Mouse (Mus musculus): ENCODE results near the gene Ube2n. TPM values are rescaled to one million over a fixed set of nuclear protein-coding genes. Genes with fewer than 3 reads are reported as not detected.

The Ube2n gene
- 482 and 484 TPM in 2 replicates for polyA plus RNA-seq (2015; fragmentation: Nextera tagmentation; extraction: Ambion mirVana)

DNA sequence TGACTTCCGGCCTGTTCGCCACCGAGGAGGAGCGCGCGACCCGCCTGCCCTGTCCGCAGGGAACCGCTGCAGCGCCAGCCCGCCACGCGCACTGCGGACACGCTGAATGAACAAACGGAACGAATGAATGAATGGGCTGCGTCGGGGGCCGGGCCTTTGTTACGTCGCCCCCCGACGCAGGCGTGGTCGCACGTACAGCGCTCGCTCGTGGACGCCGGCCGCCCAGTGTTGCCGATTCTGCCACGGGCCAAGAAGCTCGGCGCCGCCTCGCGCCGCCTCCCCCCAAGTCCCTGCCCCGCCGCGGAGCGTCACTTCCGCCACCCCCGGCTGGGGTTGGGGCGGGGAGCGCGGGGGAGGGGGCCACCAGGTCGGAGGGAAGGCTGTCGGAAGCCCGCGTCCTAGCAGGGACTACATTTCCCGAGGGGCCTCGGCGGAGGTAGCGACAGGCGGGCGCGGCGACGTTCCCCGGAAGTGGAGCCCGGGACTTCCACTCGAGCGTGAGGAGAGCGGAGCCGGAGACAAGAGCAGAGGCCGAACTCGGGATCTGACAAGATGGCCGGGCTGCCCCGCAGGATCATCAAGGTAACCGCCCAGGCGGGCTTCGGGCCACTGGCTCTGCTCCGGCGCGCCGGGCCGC, at the start of gene Ube2n:
Gene Ube2n, plus strand, starts transcription at position 490 of the 637 bp plus-strand sequence.
- WGBS = under 1% methylated on average over 64 of the region's 81 CpGs
- ATAC-seq = peak; percentile 97

DNA sequence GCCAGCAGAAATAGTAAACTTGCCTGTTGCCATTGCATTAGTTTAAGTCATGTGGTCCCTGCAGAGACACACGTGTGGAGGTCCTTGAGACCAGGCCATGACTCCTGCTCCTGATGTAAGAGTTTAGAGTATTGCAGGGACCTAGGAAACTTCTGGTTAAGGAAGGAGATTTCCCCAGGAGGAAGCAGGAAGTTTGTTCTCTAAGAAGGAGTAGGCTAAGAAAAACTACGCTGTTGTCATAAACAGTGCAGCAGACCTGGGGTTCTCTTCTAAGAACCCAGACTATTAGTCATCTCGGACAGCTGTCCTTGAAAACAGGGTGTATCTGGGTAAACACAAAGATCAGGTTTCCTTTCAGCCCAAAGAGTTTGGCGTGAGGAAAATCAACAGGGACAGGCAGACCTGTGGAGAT, 49.5 kb upstream of the Ube2n start:
- H3K4me2 ChIP-seq = no peak overlapping the region
- no peak overlapping the region for H3K9ac ChIP-seq
- no peak overlapping the region for H3K4me3 ChIP-seq
- no peaks in the 10 kb centered on the region for H3K9me3 ChIP-seq (replicated peaks)
- no peaks in the 10 kb centered on the region for H3K4me1 ChIP-seq
- H3K27ac ChIP-seq = no peak overlapping the region
- 78% methylated on average over 4 of the region's 4 CpGs for WGBS
- no peak for ATAC-seq
- H3K27me3 ChIP-seq = no peaks in the 10 kb centered on the region
- no peaks in the 10 kb centered on the region for H3K36me3 ChIP-seq (ENCODE audit: poor library complexity, severe bottlenecking)

More for the DNA sequence above, at the start of gene Ube2n:
- peaks cover 2% of the 10 kb centered on the region; the same call in 1 of the 2 replicates for H3K9me3 ChIP-seq (replicated peaks)
- no peaks in the 10 kb centered on the region for H3K36me3 ChIP-seq (ENCODE audit: poor library complexity, severe bottlenecking)
- peak within 1 kb of the TSS; percentile 70 for H3K4me2 ChIP-seq
- peak within 1 kb of the TSS; percentile 97 for H3K27ac ChIP-seq
- peak within 1 kb of the TSS; percentile 93 for H3K9ac ChIP-seq
- no peaks in the 10 kb centered on the region for H3K27me3 ChIP-seq
- peak within 1 kb of the TSS; percentile 83 for H3K4me3 ChIP-seq
- peaks cover 24% of the 10 kb centered on the region for H3K4me1 ChIP-seq

DNA sequence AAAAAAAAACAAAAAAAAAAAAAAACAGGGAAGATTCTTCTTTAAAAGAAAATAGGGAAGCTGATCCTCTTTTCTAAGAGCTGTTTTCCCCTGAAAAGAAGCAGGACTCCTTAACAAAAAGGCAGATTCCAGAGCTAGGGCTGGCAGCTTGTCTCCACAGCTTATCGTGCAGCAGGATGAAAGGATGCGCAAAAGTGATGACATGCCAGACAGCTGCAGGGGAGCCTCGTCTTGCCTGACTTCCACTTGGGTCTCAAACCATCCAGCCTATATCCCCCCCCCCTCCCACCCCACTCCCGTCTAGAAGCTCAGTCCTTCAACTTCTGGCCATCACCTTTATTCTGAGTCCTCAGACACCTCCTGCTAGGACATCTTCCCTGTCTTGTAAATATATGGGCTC, 46.1 kb upstream of the Ube2n start:
- no peak overlapping the region for H3K27ac ChIP-seq
- H3K36me3 ChIP-seq (ENCODE audit: poor library complexity, severe bottlenecking) = no peaks in the 10 kb centered on the region
- no peaks in the 10 kb centered on the region for H3K4me1 ChIP-seq
- no peaks in the 10 kb centered on the region for H3K27me3 ChIP-seq
- H3K9ac ChIP-seq = no peak overlapping the region
- no peak overlapping the region for H3K4me3 ChIP-seq
- WGBS = 64% methylated on average over 4 of the region's 4 CpGs
- H3K4me2 ChIP-seq = no peak overlapping the region
- ATAC-seq = no peak
- H3K9me3 ChIP-seq (replicated peaks) = no peaks in the 10 kb centered on the region

DNA sequence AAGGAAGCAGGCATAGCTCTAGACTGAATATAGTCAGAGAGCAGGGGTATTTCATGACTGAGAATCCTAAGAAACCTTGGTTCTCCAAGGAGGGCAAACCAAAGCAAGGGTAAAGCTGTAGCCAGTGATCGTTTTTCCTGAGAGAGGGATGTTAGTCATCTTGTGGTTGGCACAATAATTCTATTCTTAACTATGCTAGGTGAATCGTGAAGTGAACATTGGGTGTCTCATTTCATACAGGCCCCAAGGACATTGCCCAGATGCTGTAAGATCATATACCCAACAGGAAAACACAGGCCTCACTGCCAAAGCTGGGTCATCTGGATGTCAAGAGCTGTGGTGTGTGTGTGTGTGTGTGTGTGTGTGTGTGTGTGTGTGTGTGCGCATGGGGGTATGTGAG, 43.8 kb upstream of the Ube2n start:
- no peak overlapping the region for H3K4me3 ChIP-seq
- no peaks in the 10 kb centered on the region for H3K27me3 ChIP-seq
- no peak overlapping the region for H3K9ac ChIP-seq
- no peaks in the 10 kb centered on the region for H3K36me3 ChIP-seq (ENCODE audit: poor library complexity, severe bottlenecking)
- no peaks in the 10 kb centered on the region for H3K4me1 ChIP-seq
- H3K27ac ChIP-seq = no peak overlapping the region
- no peak for ATAC-seq
- 90% methylated on average over 3 of the region's 3 CpGs for WGBS
- no peaks in the 10 kb centered on the region for H3K9me3 ChIP-seq (replicated peaks)
- H3K4me2 ChIP-seq = no peak overlapping the region

DNA sequence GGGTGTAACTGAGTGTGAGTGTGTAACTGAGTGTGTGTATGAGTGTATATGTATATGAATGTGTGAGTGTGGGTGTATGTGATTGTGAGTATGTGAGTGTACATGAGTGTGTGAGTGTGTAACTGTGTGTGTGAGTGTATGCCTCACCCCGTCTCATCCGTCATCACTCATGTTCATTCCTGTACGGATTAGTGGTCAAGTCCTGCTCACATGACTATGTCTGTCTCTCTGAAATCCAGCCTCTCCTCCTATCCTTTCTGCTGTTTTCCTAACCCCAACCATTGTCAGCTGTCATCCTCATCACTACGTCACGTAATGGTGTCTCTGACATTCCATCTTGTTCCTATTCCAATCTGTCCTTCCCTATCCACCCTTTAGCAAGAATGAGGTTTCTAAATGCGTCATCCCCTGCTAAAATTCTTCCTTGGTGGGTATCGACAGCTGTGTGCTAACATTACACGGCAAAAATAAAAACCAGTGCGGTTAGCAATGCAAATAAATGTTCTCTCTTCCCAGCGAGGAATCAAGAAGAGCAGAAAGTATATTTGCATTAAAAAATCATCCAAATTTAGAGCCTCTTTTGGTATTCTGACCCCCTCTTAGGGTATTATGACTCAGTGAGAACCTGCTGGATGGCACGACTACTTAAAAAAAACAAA, 42.9 kb upstream of the Ube2n start:
- Histone ChIP-seq H3K27me3 (no peaks in the 10 kb centered on the region), H3K9ac (no peak overlapping the region), H3K4me3 (no peak overlapping the region), H3K9me3 (replicated peaks) (no peaks in the 10 kb centered on the region), H3K27ac (no peak overlapping the region), H3K4me2 (no peak overlapping the region), H3K4me1 (no peaks in the 10 kb centered on the region), H3K36me3 (ENCODE audit: poor library complexity, severe bottlenecking) (no peaks in the 10 kb centered on the region)
- ATAC-seq = no peak
- 84% methylated on average over 11 of the region's 11 CpGs for WGBS

DNA sequence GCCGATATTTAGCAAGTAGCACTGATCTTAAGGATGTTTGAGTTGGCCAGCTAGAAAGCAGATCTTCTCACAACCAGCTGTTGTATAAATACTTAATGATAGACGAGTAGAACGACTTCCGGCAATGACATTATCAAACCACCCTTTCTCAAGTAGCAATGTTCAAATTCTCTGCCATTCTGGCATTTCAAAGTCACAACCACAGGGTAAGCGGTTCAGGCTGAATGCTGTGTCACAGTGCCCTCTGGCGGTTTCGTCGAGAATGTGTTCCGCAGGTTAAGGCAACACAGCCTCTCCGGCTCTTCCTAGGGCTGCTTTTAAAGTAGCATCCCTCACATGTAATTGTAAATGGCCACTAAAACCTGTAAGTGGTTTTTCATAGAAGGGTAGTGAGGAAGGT, 39.0 kb upstream of the Ube2n start:
- no peak overlapping the region for H3K4me2 ChIP-seq
- H3K9me3 ChIP-seq (replicated peaks) = no peaks in the 10 kb centered on the region
- no peak overlapping the region for H3K4me3 ChIP-seq
- 13% methylated on average over 10 of the region's 10 CpGs for WGBS
- H3K27ac ChIP-seq = no peak overlapping the region
- H3K9ac ChIP-seq = no peak overlapping the region
- no peaks in the 10 kb centered on the region for H3K27me3 ChIP-seq
- H3K4me1 ChIP-seq = no peaks in the 10 kb centered on the region
- peaks cover 12% of the 10 kb centered on the region for H3K36me3 ChIP-seq (ENCODE audit: poor library complexity, severe bottlenecking)
- peak; percentile 86 for ATAC-seq

DNA sequence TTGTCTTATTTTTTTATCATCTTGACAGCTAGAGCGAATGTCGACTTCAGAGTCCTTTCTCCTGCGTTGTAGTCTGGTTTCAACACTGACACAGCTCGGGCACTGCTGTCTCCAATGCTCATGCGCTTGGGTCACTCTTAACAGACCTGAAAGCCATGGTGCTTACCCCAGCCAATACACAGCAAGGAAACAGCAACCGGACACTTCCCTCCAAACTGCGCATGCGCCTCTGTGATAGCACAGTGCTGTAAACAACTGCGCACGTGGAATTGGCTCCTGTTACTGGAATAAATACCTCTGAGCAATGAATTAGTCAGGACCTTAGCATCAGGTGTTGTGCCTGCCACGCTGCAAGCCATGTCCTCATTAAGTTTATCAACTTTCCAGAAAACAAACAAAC, 37.4 kb upstream of the Ube2n start:
- ATAC-seq = no peak
- Histone ChIP-seq H3K27ac (no peak overlapping the region), H3K9me3 (replicated peaks) (no peaks in the 10 kb centered on the region), H3K4me2 (no peak overlapping the region), H3K9ac (no peak overlapping the region), H3K36me3 (ENCODE audit: poor library complexity, severe bottlenecking) (peaks cover 23% of the 10 kb centered on the region), H3K4me3 (no peak overlapping the region), H3K4me1 (no peaks in the 10 kb centered on the region), H3K27me3 (no peaks in the 10 kb centered on the region)
- 86% methylated on average over 11 of the region's 11 CpGs for WGBS

DNA sequence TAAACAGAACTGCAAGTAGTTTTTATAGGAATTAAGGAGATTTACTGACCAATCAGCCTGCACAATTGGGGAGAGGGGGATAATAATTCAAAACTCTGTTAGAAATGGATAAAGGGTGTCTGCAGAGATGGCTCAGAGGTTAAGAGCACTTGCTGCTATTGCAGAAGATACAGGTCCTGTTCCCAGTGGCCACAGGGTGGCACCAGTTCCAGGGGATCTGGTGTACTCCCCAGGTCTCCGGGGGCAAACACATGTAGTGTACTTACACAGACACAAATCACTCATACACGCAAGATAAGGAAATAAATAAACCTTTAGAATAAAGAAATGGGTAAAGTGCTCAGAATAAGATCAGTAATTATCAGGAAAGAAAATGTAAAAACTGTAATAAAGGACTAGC, 25.3 kb upstream of the Ube2n start:
- no peak for ATAC-seq
- Histone ChIP-seq H3K36me3 (ENCODE audit: poor library complexity, severe bottlenecking) (peaks cover 91% of the 10 kb centered on the region), H3K9me3 (replicated peaks) (no peaks in the 10 kb centered on the region), H3K9ac (no peak overlapping the region), H3K27me3 (no peaks in the 10 kb centered on the region), H3K4me2 (no peak overlapping the region), H3K27ac (no peak overlapping the region), H3K4me3 (no peak overlapping the region), H3K4me1 (no peaks in the 10 kb centered on the region)
- WGBS = 85% methylated on average over 2 of the region's 2 CpGs

DNA sequence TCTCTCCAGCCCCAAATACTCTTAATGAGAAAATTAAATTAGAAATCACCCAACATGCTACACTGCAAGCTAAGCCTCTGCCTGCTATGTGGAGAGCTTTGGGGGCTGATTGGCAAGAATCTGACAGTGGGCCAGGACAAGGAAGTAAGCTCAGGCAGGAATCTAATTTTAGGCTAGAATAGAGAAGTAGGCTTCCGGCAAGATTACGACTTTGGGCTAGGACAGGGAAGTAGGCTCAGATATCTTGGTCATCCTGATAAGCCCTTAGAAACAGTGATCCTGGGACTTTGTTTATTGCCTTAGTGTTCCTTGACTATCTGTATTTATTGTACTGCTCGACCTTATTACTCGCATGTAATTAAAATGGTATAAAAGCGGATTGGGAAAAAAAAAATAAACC, 20.7 kb upstream of the Ube2n start:
- Histone ChIP-seq H3K27ac (no peak overlapping the region), H3K4me3 (no peak overlapping the region), H3K4me2 (no peak overlapping the region), H3K4me1 (no peaks in the 10 kb centered on the region), H3K27me3 (no peaks in the 10 kb centered on the region), H3K36me3 (ENCODE audit: poor library complexity, severe bottlenecking) (peaks cover 79% of the 10 kb centered on the region), H3K9ac (no peak overlapping the region), H3K9me3 (replicated peaks) (no peaks in the 10 kb centered on the region)
- ATAC-seq = no peak
- WGBS = 93% methylated on average over 5 of the region's 5 CpGs

DNA sequence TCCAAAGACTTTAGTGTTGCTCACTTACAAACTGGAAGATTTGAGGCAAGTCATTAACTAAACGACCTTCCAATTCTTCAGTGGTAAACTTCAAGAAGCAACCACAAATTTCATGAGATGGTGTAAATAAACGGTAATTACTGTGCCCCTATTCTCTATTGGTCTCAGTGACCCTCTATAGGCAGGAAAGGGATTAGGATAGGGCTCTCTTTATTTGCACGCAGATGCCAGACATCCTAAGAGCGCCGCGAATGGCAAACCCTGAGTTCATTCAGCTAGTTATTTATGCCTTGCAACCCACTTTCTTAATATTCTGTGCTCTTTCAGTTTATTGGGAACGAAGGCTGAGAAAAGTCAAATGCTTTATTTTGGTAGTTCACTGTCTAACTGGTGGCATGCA, 13.9 kb upstream of the Ube2n start:
- peak overlapping the region; percentile 84 for H3K9ac ChIP-seq
- peak overlapping the region; percentile 72 for H3K4me2 ChIP-seq
- H3K36me3 ChIP-seq (ENCODE audit: poor library complexity, severe bottlenecking) = peaks cover 16% of the 10 kb centered on the region
- no peaks in the 10 kb centered on the region for H3K9me3 ChIP-seq (replicated peaks)
- peak overlapping the region; percentile 89 for H3K4me3 ChIP-seq
- ATAC-seq = no peak; the same call in 1 of the 2 replicates
- 2% methylated on average over 7 of the region's 7 CpGs for WGBS
- peak overlapping the region; percentile 69 for H3K27ac ChIP-seq
- H3K27me3 ChIP-seq = no peaks in the 10 kb centered on the region
- H3K4me1 ChIP-seq = peaks cover 11% of the 10 kb centered on the region

DNA sequence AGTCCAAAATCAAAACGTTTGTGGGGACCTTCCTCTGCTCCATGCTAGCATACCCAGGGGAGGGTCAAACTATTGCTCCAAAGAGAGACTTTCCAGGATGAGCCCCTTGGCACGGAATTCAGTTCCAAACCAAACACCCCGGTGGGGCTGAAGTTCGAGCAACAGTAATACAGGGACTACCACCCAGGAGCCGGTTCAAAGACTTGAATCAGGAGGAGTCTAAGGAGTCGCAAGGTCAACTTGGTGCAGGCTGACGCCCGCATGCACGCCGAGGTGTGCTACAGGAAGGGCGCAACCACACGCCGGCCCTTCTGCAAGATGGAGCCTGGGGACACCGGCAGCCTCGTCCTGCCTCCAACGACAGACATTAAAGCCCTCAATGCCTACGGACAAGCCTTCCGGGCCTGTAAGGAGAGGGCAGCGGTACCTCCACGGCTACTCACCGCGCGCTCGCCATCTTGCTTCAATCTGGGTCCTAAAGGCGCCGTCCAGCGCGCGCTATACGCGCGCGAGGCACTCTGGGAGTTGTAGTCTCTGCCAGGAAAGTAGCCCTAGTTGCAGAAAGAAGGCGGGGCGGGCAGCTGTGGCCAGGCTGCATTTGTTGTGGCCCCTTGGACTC, 13.4 kb upstream of the Ube2n start, which contains the start of gene Mrpl42:
Gene Mrpl42, minus strand, starts transcription at position 478 of the 619 bp plus-strand sequence.
- peak within 1 kb of the TSS; percentile 89 for H3K4me3 ChIP-seq
- H3K9ac ChIP-seq = peak within 1 kb of the TSS; percentile 84
- peak within 1 kb of the TSS; percentile 72 for H3K4me2 ChIP-seq
- peak; percentile 97 for ATAC-seq
- WGBS = under 1% methylated on average over 35 of the region's 35 CpGs
- peaks cover 15% of the 10 kb centered on the region for H3K36me3 ChIP-seq (ENCODE audit: poor library complexity, severe bottlenecking)
- peak within 1 kb of the TSS; percentile 69 for H3K27ac ChIP-seq
- H3K4me1 ChIP-seq = peaks cover 11% of the 10 kb centered on the region
- no peaks in the 10 kb centered on the region for H3K9me3 ChIP-seq (replicated peaks)
- H3K27me3 ChIP-seq = no peaks in the 10 kb centered on the region

DNA sequence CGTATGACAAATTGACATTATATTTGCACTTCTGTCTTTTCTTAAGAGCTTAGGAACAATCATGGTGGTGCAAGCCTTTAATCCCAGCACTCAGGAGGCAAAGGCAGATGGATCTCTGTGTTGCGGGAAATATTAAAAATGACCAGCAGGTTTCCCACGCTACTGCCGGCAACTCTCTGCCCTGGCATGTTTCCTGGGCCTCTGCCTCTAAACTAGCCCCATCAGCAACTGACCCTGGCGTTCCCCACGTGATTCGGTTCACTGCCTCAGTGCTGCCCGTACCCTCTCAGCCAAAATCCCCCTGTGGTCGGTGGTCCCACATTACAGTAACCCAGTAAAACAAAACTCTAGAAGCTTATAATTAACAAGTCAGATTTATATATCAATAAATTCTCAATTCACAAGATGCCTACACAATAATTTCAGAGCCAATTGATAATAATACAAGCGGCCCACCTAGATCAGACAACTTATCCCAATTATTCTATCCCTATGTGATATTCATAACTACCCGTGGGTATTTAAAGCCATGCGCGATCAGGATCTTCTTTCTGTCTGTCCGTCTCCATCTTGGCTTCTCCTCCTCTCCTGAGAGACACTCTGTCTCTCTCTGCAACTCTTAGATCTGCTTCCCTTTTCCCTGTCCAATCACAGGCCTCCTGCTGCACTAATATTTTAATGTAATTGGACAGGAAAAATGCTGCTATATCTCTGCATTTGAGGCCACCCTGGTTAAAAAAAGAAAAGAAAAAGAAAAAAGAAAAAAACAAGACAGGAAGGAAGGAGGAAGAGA, 11.3 kb upstream of the Ube2n start:
- 88% methylated on average over 14 of the region's 14 CpGs for WGBS
- no peaks in the 10 kb centered on the region for H3K9me3 ChIP-seq (replicated peaks)
- H3K4me2 ChIP-seq = no peak overlapping the region
- H3K9ac ChIP-seq = no peak overlapping the region
- no peak overlapping the region for H3K27ac ChIP-seq
- no peak for ATAC-seq
- no peaks in the 10 kb centered on the region for H3K27me3 ChIP-seq
- peaks cover 11% of the 10 kb centered on the region for H3K4me1 ChIP-seq
- H3K4me3 ChIP-seq = no peak overlapping the region
- H3K36me3 ChIP-seq (ENCODE audit: poor library complexity, severe bottlenecking) = 0 out of 2 replicates have a peak, but pooled peaks cover under 1% of the 10 kb centered on the region

Measured in forebrain, embryonic 13.5 days (tissue).